Mouse (Mus musculus): ENCODE results near the gene Uvrag.

Gene Uvrag

GRCm38 (mm10) chr7:98838729-98839141, 302.2 kb downstream of the Uvrag start:
- no peak for DNase-seq

DNA sequence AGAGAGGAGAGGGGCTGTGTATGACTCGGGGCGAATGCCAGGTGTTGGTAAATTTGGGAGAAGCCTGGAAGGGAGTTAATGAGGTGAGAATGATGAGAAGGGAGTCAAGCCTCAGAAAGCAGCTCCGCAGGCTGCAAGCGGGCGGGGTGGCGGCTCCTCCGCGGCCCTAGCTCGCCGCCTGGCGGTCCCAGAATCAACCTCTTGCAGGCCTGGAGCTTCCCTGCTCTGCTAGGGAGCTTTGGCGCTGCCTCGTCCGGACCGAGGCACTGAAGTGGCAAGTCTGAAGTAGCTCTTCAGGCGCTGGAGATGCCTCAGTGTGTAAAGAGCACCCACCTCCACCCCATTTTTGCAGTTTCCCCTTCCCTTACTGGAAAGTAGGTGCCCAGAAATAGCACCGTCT, 303.0 kb downstream of the Uvrag start:
- DNase-seq = peak; percentile 23 to 48

DNA sequence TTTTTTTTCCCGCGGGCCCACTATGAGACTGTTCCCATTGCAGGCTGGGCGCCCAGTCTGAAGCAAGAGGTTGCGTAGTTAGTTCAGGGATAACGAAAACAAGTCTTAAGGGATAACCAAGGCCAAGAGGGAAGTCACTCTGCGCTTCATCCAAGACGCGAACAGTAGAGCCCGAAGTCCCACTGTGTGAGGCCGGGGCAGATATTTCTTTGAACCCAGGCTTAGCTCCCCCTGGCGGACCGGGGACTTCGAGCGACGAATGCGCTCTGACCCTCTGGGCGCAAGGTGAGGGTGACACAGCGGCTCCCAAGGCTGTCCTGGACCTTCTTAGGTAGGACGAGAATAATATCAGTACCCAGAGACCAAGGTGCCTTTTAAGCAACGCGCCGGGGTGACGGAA, 304.3 kb downstream of the Uvrag start:
- DNase-seq = peak in 1 of 2 experiments; percentile 25

- no peak for DNase-seq
These were observed 305.2 kb downstream of the Uvrag start for GRCm38 (mm10) chr7:98835519-98836441.
